Mouse (Mus musculus): ENCODE measurements at regions not wholly inside any gene's neighbourhood (a gene's known extent, or its start where the extent isn't known, plus 50 kb on each side); places are given as distances from the start of the nearest gene placed in this dataset.

- TF ChIP-seq POLR2A (IDR thresholded peaks at IDR 0.05; ENCODE audit: borderline replicate concordance, low read depth, low read length) (no peak), CTCF (IDR thresholded peaks at IDR 0.05; ENCODE audit: low read depth, low read length) (no peak)
These were observed 77.1 kb upstream of the Sall1 start for GRCm38 (mm10) chr8:89121051-89121450.
